14 mouse cellular contexts compared by ENCODE assay signal in the genomic region with DNA sequence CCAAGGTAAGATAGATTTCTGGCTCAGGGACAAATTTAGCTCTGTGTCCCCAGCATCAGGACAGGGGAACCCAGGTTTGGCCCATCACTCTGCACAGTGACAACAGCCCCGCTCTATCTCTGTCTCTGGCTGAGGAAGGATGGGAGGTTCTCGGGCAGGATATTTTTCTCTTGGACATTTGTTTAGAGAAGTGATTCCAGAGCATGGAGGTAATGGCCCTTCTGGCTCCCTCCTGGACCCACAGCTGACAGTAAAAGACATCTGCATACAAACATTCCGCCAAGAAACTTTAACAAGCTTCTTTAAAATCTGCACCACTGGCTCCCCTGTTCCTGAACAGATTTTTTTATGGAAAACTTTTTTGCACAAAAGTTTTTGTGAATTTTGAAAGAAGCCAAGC.
DNase-seq lines count a peak whose midpoint lies in the region; ATAC-seq and TF ChIP-seq lines count a peak whose summit lies in the region.
"Had no signal": no experiment of that assay in that cellular context is flagged by ENCODE, and none has a peak within 500 bp of the region (broad histone marks: within the 10 kb centered on the region; RNA-seq: fewer than 3 reads in every experiment).

No protein-coding gene starts in this region.

- TF ChIP-seq CTCF in hindbrain, postnatal 0 days (IDR thresholded peaks at IDR 0.05; ENCODE audit: low read depth), result no peak

- H3K9me3 ChIP-seq in heart, embryonic 10.5 days, result no peaks in the 10 kb centered on the region
- no peaks in the 10 kb centered on the region for H3K9me3 ChIP-seq in heart, embryonic 12.5 days (replicated peaks)
- no peaks in the 10 kb centered on the region for H3K9me3 ChIP-seq in intestine, embryonic 14.5 days (ENCODE audit: control insufficient read depth, low read length)
- no peaks in the 10 kb centered on the region for H3K9me3 ChIP-seq in lung, embryonic 15.5 days
- H3K9me3 ChIP-seq in stomach, embryonic 14.5 days (ENCODE audit: control insufficient read depth, low read depth, low read length), result no peaks in the 10 kb centered on the region
- no peaks in the 10 kb centered on the region for H3K9me3 ChIP-seq in neural tube, embryonic 15.5 days (replicated peaks)
- no peaks in the 10 kb centered on the region for H3K9me3 ChIP-seq in hindbrain, postnatal 0 days (ENCODE audit: low read length)
- H3K9me3 ChIP-seq: embryonic facial prominence, embryonic 12.5 days; liver, embryonic 13.5 days; megakaryocyte, embryonic 14.5 days had no signal

- no peak overlapping the region for H3K4me2 ChIP-seq in heart, embryonic 12.5 days
- H3K4me2 ChIP-seq in intestine, embryonic 14.5 days (ENCODE audit: low read length), result no peak overlapping the region
- no peak overlapping the region for H3K4me2 ChIP-seq in lung, embryonic 15.5 days
- no peak overlapping the region for H3K4me2 ChIP-seq in stomach, embryonic 14.5 days (replicated peaks; ENCODE audit: low read depth, low read length)
- H3K4me2 ChIP-seq in neural tube, embryonic 15.5 days, result no peak overlapping the region
- no peak overlapping the region for H3K4me2 ChIP-seq in hindbrain, postnatal 0 days (ENCODE audit: low read depth, low read length)
- H3K4me2 ChIP-seq: embryonic facial prominence, embryonic 12.5 days; liver, embryonic 13.5 days had no signal

- no peak overlapping the region for H3K4me3 ChIP-seq in heart, embryonic 10.5 days
- no peak overlapping the region for H3K4me3 ChIP-seq in heart, embryonic 12.5 days
- H3K4me3 ChIP-seq in intestine, embryonic 14.5 days (ENCODE audit: low read depth, low read length), result no peak overlapping the region
- no peak overlapping the region for H3K4me3 ChIP-seq in lung, embryonic 15.5 days
- H3K4me3 ChIP-seq in stomach, embryonic 14.5 days (ENCODE audit: low read depth, low read length), result no peak overlapping the region
- H3K4me3 ChIP-seq in neural tube, embryonic 15.5 days (replicated peaks), result no peak overlapping the region
- no peak overlapping the region for H3K4me3 ChIP-seq in hindbrain, postnatal 0 days (ENCODE audit: low read length)
- H3K4me3 ChIP-seq: embryonic facial prominence, embryonic 12.5 days; heart, adult 2 months; liver, embryonic 13.5 days; megakaryocyte, embryonic 14.5 days had no signal

- 45% methylated on average over 3 of the region's 3 CpGs for WGBS in heart, embryonic 10.5 days
- 65% methylated on average over 3 of the region's 3 CpGs for WGBS in heart, embryonic 12.5 days
- 40% methylated on average over 3 of the region's 3 CpGs for WGBS in intestine, embryonic 14.5 days
- 35% methylated on average over 3 of the region's 3 CpGs for WGBS in lung, embryonic 15.5 days
- WGBS in stomach, embryonic 14.5 days, result 31% methylated on average over 3 of the region's 3 CpGs
- WGBS in neural tube, embryonic 15.5 days, result 84% methylated on average over 3 of the region's 3 CpGs
- WGBS in hindbrain, postnatal 0 days, result 82% methylated on average over 3 of the region's 3 CpGs

- no peaks in the 10 kb centered on the region for H3K27me3 ChIP-seq in heart, embryonic 10.5 days (ENCODE audit: insufficient read depth, poor library complexity, severe bottlenecking)
- no peaks in the 10 kb centered on the region for H3K27me3 ChIP-seq in heart, embryonic 12.5 days (replicated peaks)
- H3K27me3 ChIP-seq in intestine, embryonic 14.5 days (replicated peaks; ENCODE audit: control insufficient read depth, insufficient read depth, low read length), result no peaks in the 10 kb centered on the region
- no peaks in the 10 kb centered on the region for H3K27me3 ChIP-seq in lung, embryonic 15.5 days
- H3K27me3 ChIP-seq in stomach, embryonic 14.5 days (ENCODE audit: control insufficient read depth, insufficient read depth, low read length), result no peaks in the 10 kb centered on the region
- no peaks in the 10 kb centered on the region for H3K27me3 ChIP-seq in neural tube, embryonic 15.5 days (replicated peaks)
- no peaks in the 10 kb centered on the region for H3K27me3 ChIP-seq in hindbrain, postnatal 0 days (ENCODE audit: insufficient read depth, low read length)
- H3K27me3 ChIP-seq: embryonic facial prominence, embryonic 12.5 days; liver, embryonic 13.5 days had no signal

- H3K9ac ChIP-seq in heart, embryonic 12.5 days, result no peak overlapping the region
- H3K9ac ChIP-seq in intestine, embryonic 14.5 days (ENCODE audit: low read length), result 0 out of 2 replicates have a peak overlapping the region, but pooled peaks have one; percentile 8
- no peak overlapping the region for H3K9ac ChIP-seq in lung, embryonic 15.5 days
- no peak overlapping the region for H3K9ac ChIP-seq in stomach, embryonic 14.5 days (replicated peaks; ENCODE audit: low read depth, low read length)
- no peak overlapping the region for H3K9ac ChIP-seq in neural tube, embryonic 15.5 days (replicated peaks)
- H3K9ac ChIP-seq in hindbrain, postnatal 0 days (replicated peaks; ENCODE audit: low read length), result no peak overlapping the region
- H3K9ac ChIP-seq: embryonic facial prominence, embryonic 12.5 days; liver, embryonic 13.5 days had no signal

- ATAC-seq in heart, embryonic 12.5 days (ENCODE audit: insufficient number of reproducible peaks, low FRiP score), result no peak
- peak; percentile 51 for ATAC-seq in intestine, embryonic 14.5 days (replicated peaks; ENCODE audit: low FRiP score, low TSS enrichment, low read depth)
- no peak for ATAC-seq in lung, embryonic 15.5 days (ENCODE audit: borderline replicate concordance, extremely low read depth, low FRiP score, low TSS enrichment)
- peak; percentile 35; the same call in 1 of the 2 replicates for ATAC-seq in stomach, embryonic 14.5 days (ENCODE audit: insufficient number of reproducible peaks, insufficient read depth, low FRiP score, low read depth)
- ATAC-seq in neural tube, embryonic 15.5 days (ENCODE audit: low FRiP score), result no peak
- ATAC-seq in hindbrain, postnatal 0 days, result no peak

- H3K36me3 ChIP-seq in heart, embryonic 10.5 days, result no peaks in the 10 kb centered on the region
- H3K36me3 ChIP-seq in heart, embryonic 12.5 days, result no peaks in the 10 kb centered on the region
- H3K36me3 ChIP-seq in intestine, embryonic 14.5 days (ENCODE audit: control insufficient read depth, insufficient read depth, low read length), result peaks cover 26% of the 10 kb centered on the region
- H3K36me3 ChIP-seq in lung, embryonic 15.5 days, result no peaks in the 10 kb centered on the region
- H3K36me3 ChIP-seq in stomach, embryonic 14.5 days (ENCODE audit: control insufficient read depth, insufficient read depth, low read length), result peaks cover 4% of the 10 kb centered on the region; the same call in 1 of the 2 replicates
- peaks cover 7% of the 10 kb centered on the region; the same call in 1 of the 2 replicates for H3K36me3 ChIP-seq in neural tube, embryonic 15.5 days
- peaks cover 5% of the 10 kb centered on the region; the same call in 1 of the 2 replicates for H3K36me3 ChIP-seq in hindbrain, postnatal 0 days (ENCODE audit: insufficient read depth, low read length)
- H3K36me3 ChIP-seq: liver, embryonic 13.5 days had no signal

- peaks cover 31% of the 10 kb centered on the region for H3K4me1 ChIP-seq in heart, embryonic 10.5 days
- H3K4me1 ChIP-seq in heart, embryonic 12.5 days (replicated peaks), result peaks cover 12% of the 10 kb centered on the region
- H3K4me1 ChIP-seq in intestine, embryonic 14.5 days (replicated peaks; ENCODE audit: control insufficient read depth, insufficient read depth, low read length), result peaks cover 58% of the 10 kb centered on the region
- peaks cover 70% of the 10 kb centered on the region for H3K4me1 ChIP-seq in lung, embryonic 15.5 days
- peaks cover 46% of the 10 kb centered on the region for H3K4me1 ChIP-seq in stomach, embryonic 14.5 days (ENCODE audit: control insufficient read depth, insufficient read depth, low read length)
- peaks cover 19% of the 10 kb centered on the region for H3K4me1 ChIP-seq in neural tube, embryonic 15.5 days
- peaks cover 16% of the 10 kb centered on the region; the same call in 1 of the 2 replicates for H3K4me1 ChIP-seq in hindbrain, postnatal 0 days (ENCODE audit: insufficient read depth, low read length)
- H3K4me1 ChIP-seq: embryonic facial prominence, embryonic 12.5 days had no signal

- DNase-seq in heart, embryonic 10.5 days (ENCODE audit: low spot score), result no peak
- no peak for DNase-seq in intestine, embryonic 14.5 days (ENCODE audit: low spot score)
- no peak for DNase-seq in hindbrain, postnatal 0 days (ENCODE audit: low spot score)
- DNase-seq: cerebellum, adult 2 months; kidney, adult 11 months; kidney, postnatal 10 days; liver, embryonic 13.5 days had no signal

- H3K27ac ChIP-seq in heart, embryonic 10.5 days, result peak overlapping the region; percentile 56; the same call in 1 of the 2 replicates
- no peak overlapping the region for H3K27ac ChIP-seq in heart, embryonic 12.5 days (ENCODE audit: poor library complexity, severe bottlenecking)
- peak overlapping the region; percentile 96 for H3K27ac ChIP-seq in intestine, embryonic 14.5 days (ENCODE audit: low read depth)
- peak overlapping the region; percentile 86 for H3K27ac ChIP-seq in lung, embryonic 15.5 days
- H3K27ac ChIP-seq in stomach, embryonic 14.5 days (ENCODE audit: low read length), result peak overlapping the region; percentile 91
- H3K27ac ChIP-seq in neural tube, embryonic 15.5 days (replicated peaks), result no peak overlapping the region
- no peak overlapping the region for H3K27ac ChIP-seq in hindbrain, postnatal 0 days
- H3K27ac ChIP-seq: embryonic facial prominence, embryonic 12.5 days; liver, embryonic 13.5 days had no signal

Comparison
In these comparisons a context has a peak if more than half of its experiments do, and no peak if none do; other contexts are left out.
1. H3K27ac ChIP-seq: peak in heart, embryonic 10.5 days (single experiment), intestine, embryonic 14.5 days (single experiment), lung, embryonic 15.5 days (single experiment) and stomach, embryonic 14.5 days (single experiment); none in heart, embryonic 12.5 days (single experiment), neural tube, embryonic 15.5 days (single experiment) and hindbrain, postnatal 0 days (single experiment).
2. ATAC-seq: peak in intestine, embryonic 14.5 days (single experiment) and stomach, embryonic 14.5 days (single experiment); none in heart, embryonic 12.5 days (single experiment), lung, embryonic 15.5 days (single experiment), neural tube, embryonic 15.5 days (single experiment) and hindbrain, postnatal 0 days (single experiment).